20 mouse cellular contexts compared by ENCODE assay signal in the genomic region with DNA sequence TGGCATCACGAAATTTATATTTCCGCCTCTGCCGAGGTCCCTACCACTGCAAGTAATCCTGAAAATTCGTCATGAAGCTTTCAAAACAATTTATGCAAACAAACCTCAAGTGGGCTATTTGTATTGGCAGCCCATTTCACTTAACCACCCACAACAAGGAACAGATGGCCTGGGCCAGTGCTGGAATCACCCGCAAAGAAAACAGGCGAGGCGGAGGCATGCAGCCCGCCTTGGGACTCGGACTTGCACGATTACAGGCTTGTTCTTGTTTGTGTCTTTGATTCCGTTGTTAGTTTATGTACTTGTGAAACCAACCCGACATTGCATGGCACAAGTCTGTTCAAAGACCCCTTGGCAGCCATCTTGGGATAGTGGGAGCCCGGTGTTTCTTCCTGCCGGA. TPM values are rescaled to one million over a fixed set of nuclear protein-coding genes. Genes with fewer than 3 reads are reported as not detected.
DNase-seq lines count a peak whose midpoint lies in the region; ATAC-seq lines count a peak whose summit lies in the region.
"Had no signal": no experiment of that assay in that cellular context is flagged by ENCODE, and none has a peak within 500 bp of the region (broad histone marks: within the 10 kb centered on the region; RNA-seq: fewer than 3 reads in every experiment).

No protein-coding gene starts in this region.

- H3K4me2 ChIP-seq in limb, embryonic 11.5 days (ENCODE audit: low read depth, severe bottlenecking) = no peak overlapping the region
- H3K4me2 ChIP-seq: forebrain, embryonic 12.5 days; heart, embryonic 12.5 days; limb, embryonic 13.5 days had no signal

- no peak overlapping the region for H3K27ac ChIP-seq in limb, embryonic 11.5 days (replicated peaks; ENCODE audit: low read depth, low read length)
- H3K27ac ChIP-seq: forebrain, embryonic 12.5 days; limb, embryonic 13.5 days had no signal

- H3K4me1 ChIP-seq in limb, embryonic 11.5 days (ENCODE audit: control insufficient read depth, insufficient read depth, low read length) = no peaks in the 10 kb centered on the region
- H3K4me1 ChIP-seq: forebrain, embryonic 12.5 days; heart, embryonic 12.5 days had no signal

- no peak overlapping the region for H3K4me3 ChIP-seq in limb, embryonic 11.5 days (ENCODE audit: low read depth, low read length)
- H3K4me3 ChIP-seq: forebrain, embryonic 12.5 days; heart, embryonic 12.5 days; limb, embryonic 13.5 days had no signal

- no peaks in the 10 kb centered on the region for H3K9me3 ChIP-seq in limb, embryonic 11.5 days (ENCODE audit: control insufficient read depth, low read length)
- H3K9me3 ChIP-seq: forebrain, embryonic 12.5 days; heart, embryonic 12.5 days; limb, embryonic 13.5 days had no signal

- ATAC-seq in limb, embryonic 11.5 days (ENCODE audit: insufficient number of reproducible peaks, low FRiP score, low TSS enrichment, low read depth) = no peak
- ATAC-seq: liver, postnatal 0 days; Patski had no signal

- WGBS in limb, embryonic 11.5 days = 63% methylated on average over 14 of the region's 14 CpGs

- H3K9ac ChIP-seq in limb, embryonic 11.5 days (ENCODE audit: low read length) = no peak overlapping the region
- H3K9ac ChIP-seq: forebrain, embryonic 12.5 days; heart, embryonic 12.5 days; limb, embryonic 13.5 days; liver, postnatal 0 days had no signal

- no peaks in the 10 kb centered on the region for H3K27me3 ChIP-seq in limb, embryonic 11.5 days (ENCODE audit: control insufficient read depth, insufficient read depth, low read length)
- H3K27me3 ChIP-seq: CH12.LX; forebrain, embryonic 12.5 days had no signal

- DNase-seq in cerebellum, postnatal 14 days = peak; percentile 21 to 52
- DNase-seq in cerebellum, adult 9-11 months = no peak
- DNase-seq in layer of hippocampus, adult 11-12 months (ENCODE audit: low spot score) = peak; percentile 10
- DNase-seq in layer of hippocampus, adult 9-11 months = no peak
- peak; percentile 39 for DNase-seq in lung, postnatal 25 days (ENCODE audit: low spot score)
- DNase-seq in lung, postnatal 14 days = no peak
- DNase-seq in limb, embryonic 11.5 days (ENCODE audit: low spot score) = peak; percentile 44
- DNase-seq in adrenal gland, adult 18-20 months (ENCODE audit: low spot score in 2 of 2) = no peak
- DNase-seq: gastrocnemius, postnatal 10 days; heart, postnatal 4 days; kidney, adult 9 months; liver, postnatal 0 days had no signal

- no peaks in the 10 kb centered on the region for H3K36me3 ChIP-seq in limb, embryonic 11.5 days (ENCODE audit: control insufficient read depth, insufficient read depth, low read length)
- H3K36me3 ChIP-seq: forebrain, embryonic 12.5 days; heart, embryonic 12.5 days; limb, embryonic 13.5 days had no signal

RNA-seq across cellular contexts. Expression of gene Irx6, which starts 55.8 kb away (rescaled TPM):
- polyA plus RNA-seq in limb, embryonic 11.5 days (2014; fragmentation: Nextera tagmentation; extraction: Ambion mirVana) = 0.67 and 0.88 TPM in 2 replicates
- not detected for total RNA-seq in adrenal gland, adult 18-20 months (2021)
- total RNA-seq: adrenal gland, postnatal 4 days; CH12.LX; heart, postnatal 4 days; megakaryocyte-erythroid progenitor cell, adult 5-6 weeks had no signal
- polyA plus RNA-seq: liver, postnatal 0 days; Patski; testis, adult 2 months had no signal

Comparison
In these comparisons a context has a peak if more than half of its experiments do, and no peak if none do; other contexts are left out.
1. DNase-seq: peak in cerebellum, postnatal 14 days (2 of 2), layer of hippocampus, adult 11-12 months (single experiment), lung, postnatal 25 days (single experiment) and limb, embryonic 11.5 days (single experiment); none in cerebellum, adult 9-11 months (single experiment), layer of hippocampus, adult 9-11 months (single experiment), lung, postnatal 14 days (single experiment) and adrenal gland, adult 18-20 months (0 of 2).